Mouse (Mus musculus) embryonic fibroblast, embryonic 13.5 days (primary cell): ENCODE results near the gene Hist1h4b.

Experiments used
- CTCF ChIP-seq: IDR thresholded peaks from 2 replicates; pipeline ENCODE4 v1.5.1; 2011; ENCODE audit warnings: mild to moderate bottlenecking, control low read depth, low read length, moderate library complexity, borderline replicate concordance; ENCODE audit not compliant: insufficient read depth
- POLR2A ChIP-seq: IDR thresholded peaks from 2 replicates; pipeline ENCODE4 v1.6.1; 2011; ENCODE audit warnings: low read depth, mild to moderate bottlenecking, control low read depth, low read length, moderate library complexity

DNA sequence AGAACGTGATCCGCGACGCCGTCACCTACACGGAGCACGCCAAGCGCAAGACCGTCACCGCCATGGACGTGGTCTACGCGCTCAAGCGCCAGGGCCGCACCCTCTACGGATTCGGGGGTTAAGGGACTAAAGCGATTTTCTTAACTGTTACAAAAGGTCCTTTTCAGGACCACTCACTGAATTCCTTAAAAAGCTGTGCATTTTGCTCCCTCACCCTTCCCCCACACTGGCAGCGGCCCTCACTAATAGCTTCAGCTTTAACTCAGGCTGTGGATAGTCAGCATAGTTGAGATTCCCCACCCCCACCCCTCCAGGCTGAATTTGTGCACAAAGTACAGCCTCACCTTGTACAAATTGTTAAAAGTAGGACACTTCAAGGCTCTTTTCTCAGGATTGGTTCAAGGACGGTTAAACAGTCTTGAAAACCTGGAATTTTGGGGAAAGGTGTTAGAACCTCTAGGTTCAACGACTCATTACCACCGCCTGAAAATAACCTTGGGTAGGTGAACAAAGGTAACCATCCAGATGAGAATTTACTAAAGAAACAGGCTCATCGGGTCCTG is 479 bp downstream of the Hist1h4b start:
- TF ChIP-seq CTCF (no peak), POLR2A (peak; percentile 72; the same call in 1 of the 2 replicates)
